Mouse (Mus musculus) ZHBTc4 (cell line): ENCODE results near the gene Mocs3.

Source experiments
- DNase-seq: peaks from one replicate; pipeline ENCODE4 v3.0.0-alpha.2; 2011; ENCODE audit warnings: low read depth, low spot score

Mocs3 gene

DNA sequence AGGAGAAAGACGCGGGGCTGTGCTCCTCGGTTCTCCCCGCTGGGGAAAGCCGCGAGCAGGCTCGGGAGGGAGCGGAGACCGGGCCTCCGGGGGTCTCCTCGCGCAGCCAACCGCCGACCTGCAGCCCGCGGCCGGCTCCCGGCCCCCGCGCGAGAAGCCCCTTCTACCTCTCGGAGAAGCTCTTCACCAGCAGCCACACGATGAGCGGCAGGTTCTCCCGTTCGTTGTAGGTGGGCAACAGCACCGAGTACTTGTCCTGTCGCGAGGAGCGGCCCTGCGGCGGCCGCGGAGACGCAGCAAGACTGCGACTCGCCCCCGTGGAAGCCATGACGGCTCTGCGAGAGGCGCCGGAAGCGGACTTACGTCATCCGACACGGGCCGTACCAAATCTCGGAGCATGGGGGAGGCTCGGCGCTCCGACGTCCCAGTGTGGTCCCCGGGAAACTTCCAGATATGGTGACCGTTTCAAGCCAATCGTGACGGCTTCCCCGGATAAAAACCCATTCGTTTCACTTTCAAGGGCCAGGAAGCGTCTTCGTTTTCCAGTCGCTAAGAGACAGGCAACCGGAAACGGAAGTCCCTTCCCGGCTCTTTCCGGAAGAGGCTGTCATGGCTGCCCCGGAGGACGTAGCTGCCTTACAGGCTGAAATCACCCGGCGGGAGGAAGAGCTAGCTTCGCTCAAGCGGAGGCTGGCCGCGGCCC, at the start of gene Mocs3, which contains the start of the genes Gm20716 and Dpm1:
TSS of gene Mocs3 (plus strand) at position 597 of the 703 bp plus-strand sequence.
TSS of gene Gm20716 (minus strand) at position 339 of the 703 bp plus-strand sequence.
TSS of gene Dpm1 (minus strand) at position 566 of the 703 bp plus-strand sequence.
- DNase-seq: peak; percentile 91

- no peak for DNase-seq
These were observed 38.6 kb upstream of the Mocs3 start for GRCm38 (mm10) chr2:168191856-168192255.

GRCm38 (mm10) chr2:168193685-168194084, 36.7 kb upstream of the Mocs3 start:
- no peak for DNase-seq

DNA sequence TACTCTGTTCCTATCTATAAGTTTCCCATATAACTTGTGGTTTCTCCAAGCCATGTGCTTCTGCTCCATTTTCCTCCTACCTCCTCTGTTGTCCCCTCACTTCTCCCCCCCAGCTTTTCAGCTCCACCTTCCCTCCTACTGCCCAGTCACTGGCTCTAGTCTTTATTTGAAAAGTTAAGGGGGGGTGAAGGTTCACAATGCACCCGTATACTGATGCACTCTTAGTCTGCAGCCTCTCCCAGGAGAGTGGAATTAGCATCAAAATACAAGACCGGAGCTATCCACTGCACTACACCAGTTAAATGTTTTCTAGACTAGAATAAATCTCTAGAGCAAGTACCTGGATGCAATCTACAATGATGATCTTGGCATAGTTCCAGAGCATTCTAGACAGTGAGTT, 34.7 kb upstream of the Mocs3 start:
- peak; percentile 26 for DNase-seq

DNA sequence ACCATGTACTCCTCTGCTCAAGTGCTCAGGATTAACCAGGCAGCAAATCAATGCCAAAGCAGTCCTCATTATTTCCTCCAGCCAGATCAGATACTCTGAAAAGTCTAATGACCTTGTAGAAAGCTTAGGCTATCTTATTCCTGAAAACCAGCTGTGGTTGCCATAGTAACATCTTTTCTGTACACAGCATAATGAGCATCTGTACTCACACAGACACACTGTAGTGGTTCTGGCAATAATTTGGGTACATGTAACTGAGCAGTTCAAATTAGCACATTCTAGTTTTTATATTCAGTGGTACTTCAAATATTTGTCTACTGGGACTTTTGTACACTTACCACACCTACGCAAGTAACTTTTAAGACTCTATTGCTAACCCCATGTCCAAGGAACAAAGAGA, 32.0 kb upstream of the Mocs3 start:
- no peak for DNase-seq

DNA sequence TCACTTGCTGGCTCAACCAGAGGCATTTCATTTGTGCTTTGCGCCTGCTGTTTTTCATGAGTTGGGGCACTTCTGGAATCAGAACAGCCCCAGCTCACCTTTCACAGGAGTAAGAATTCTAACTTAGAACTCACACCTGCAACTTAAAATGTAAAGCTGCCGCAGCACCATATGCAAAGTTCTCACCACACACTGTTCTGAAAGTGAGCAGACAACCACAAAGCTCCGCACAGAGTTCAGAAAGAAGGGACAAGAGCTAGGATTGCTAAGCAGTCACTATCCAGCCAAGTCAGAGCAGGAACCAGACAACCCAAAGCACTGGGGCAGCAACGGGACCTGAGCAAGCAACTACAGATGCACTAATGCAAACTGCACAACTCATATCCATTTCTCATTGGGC, 30.9 kb upstream of the Mocs3 start:
- DNase-seq: no peak

DNA sequence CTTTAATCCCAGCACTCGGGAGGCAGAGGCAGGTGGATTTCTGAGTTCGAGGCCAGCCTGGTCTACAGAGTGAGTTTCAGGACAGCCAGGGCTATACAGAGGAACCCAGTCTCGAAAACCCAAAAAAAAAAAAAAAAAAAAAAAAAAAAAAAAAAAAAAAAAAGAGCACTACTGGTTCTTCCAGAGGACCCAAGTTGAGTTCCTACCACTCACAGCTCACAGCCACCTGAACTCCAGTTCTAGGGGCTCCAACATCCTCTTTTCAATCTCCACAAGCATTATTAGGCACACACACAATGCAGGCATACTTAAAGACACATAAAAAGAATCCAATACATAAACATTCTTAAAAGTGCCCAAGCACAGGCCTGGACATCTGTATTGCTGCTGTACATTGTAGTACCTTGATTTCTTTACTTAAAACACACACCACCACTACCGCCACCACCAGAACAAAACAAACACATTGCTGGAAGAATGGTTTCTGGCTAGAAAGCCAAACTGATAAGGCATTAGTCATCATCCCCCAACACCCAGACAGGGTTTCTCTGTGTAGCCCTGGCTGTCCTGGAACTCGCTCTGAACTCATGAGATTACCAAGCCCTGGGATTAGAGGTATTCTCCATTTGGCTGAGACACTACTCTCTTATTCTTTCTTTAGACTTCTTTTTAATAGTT, 30.3 kb upstream of the Mocs3 start:
- no peak for DNase-seq

- DNase-seq: peak; percentile 60
These were observed 25.9 kb upstream of the Mocs3 start for GRCm38 (mm10) chr2:168204476-168204999.

DNA sequence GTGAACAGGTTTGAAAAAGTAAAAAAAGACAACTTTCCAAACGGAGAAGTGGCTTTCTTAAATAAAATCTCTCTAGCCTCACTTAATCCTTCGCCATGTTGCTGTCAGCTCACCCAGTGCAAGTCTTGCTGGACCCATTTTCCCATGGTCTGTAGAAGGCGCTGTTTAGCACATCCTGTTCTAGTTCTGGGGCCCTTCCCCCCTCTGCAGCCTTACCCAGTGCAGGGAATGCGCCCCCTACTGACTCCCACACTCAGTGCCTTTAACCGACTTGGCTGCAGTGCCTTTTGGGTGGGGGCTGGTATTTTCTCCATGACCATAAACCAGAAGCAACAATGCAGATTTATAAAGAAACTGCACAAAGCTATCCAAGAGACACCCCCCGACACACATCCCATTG, 25.2 kb upstream of the Mocs3 start:
- peak; percentile 97 for DNase-seq

DNA sequence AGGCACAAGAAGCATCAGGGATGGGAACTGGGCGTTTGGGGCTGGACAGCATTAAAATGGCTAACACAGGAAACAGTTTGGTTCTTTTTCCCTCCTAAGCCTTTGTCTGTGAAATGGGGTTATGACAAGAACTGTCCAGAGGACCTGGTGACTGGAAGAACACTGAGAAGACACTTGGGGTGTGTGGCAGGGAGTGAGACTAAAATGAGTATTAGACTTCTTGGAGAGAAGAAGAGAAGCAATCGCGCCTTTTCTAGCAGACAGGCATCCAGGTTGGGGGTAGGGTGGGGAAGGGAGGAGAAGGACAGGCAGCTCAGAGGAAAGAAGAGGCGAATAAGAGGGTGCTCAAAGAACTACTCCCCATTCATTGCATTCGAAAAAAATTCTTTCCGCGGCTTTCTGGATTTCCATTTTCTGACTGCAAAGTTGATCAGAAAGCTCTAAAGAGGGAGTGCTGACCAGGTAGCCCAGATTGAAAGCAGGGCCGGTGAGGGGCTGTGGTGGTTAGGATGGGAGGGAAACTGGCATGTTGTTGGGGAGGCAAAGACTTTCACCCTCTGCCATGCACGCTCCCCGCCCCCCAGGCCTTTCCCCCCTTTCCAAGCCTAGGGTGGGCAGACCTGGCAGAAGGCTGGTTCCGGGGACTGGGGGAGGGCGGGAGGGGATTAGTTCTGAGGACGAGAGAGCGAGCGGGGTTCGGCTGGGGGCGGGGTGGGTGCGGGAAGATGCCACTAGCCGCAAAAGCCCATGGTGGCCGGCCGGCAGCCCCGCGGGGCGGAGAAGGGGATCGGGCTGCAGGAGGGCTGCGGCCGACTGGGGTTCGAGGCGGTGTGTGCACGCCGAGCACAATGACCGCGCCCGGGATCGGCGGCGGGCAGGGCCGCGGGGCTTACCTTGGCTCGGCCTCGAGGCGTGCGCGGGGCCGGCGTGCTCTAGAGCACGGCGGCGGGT, 24.5 kb upstream of the Mocs3 start:
- DNase-seq: peak; percentile 58

GRCm38 (mm10) chr2:168206725-168207644, 23.4 kb upstream of the Mocs3 start, which contains the start of gene Adnp:
Adnp (minus strand) TSS chr2:168207112.
- peak; percentile 99 for DNase-seq

GRCm38 (mm10) chr2:168207883-168208282, 22.5 kb upstream of the Mocs3 start:
- DNase-seq: no peak

- peak; percentile 94 for DNase-seq
These were observed 16.5 kb upstream of the Mocs3 start for GRCm38 (mm10) chr2:168213788-168214397.

DNA sequence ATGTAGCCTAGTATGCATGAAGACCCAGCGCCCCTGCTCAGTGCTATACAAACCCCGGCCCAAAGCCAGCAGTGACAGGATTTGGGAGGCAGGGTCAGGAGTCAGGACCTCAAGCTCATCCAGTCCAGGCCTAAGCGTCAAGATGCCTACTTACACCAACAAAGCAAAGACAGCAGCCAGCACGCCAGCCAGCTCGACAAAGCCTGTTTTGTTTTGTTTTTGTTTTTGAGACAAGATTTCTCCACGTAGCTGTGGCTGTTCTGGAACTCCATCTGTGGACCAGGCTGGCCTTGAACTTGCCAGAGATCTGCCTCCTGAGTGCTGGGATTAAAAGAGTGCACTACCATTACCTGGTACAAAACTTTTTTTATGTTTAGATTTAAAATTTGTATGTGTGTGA, 7.1 kb upstream of the Mocs3 start:
- no peak for DNase-seq

- DNase-seq: peak; percentile 32
These were observed 1.1 kb upstream of the Mocs3 start for GRCm38 (mm10) chr2:168229116-168230025.

- peak; percentile 49 for DNase-seq
These were observed 500 bp downstream of the Mocs3 start for GRCm38 (mm10) chr2:168230773-168231470.

GRCm38 (mm10) chr2:168231471-168231829, 1.0 kb downstream of the Mocs3 start:
- no peak for DNase-seq

DNA sequence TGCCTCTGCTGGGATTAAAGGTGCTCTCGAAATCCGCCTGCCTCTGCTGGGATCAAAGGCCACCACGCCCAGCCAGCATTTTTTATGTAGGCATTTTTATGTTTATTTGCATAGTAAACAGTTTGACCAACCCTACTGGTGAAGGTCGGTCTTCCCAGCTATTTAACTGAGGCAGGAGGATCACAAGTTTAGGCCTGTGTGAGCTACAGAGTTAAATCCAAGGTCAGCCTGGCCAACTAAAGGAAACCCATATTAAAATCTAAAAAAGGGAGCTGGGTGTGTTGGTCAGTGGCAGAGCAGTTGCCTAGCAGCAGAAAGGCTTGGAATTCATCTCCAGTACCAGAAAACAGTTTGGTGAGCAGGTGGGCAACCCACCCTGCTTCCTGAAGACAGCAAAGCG, 2.9 kb downstream of the Mocs3 start:
- DNase-seq: peak; percentile 93
